Mouse (Mus musculus): ENCODE results near the gene Cmah. TPM values are rescaled to one million over a fixed set of nuclear protein-coding genes. Genes with fewer than 3 reads are reported as not detected.
"Not testable (repeated sequence)": the region's sequence is repeated elsewhere in the genome, so short reads cannot be mapped to it uniquely, and the experiment has no call there.

The Cmah gene
- total RNA-seq, 1 experiment from 2014 or later = 2.5 TPM

GRCm38 (mm10) chr13:24338343-24338861 lies 11.2 kb downstream of the Cmah start:
- peak; percentile 82 for ATAC-seq (replicated peaks; ENCODE audit: low read depth, poor library complexity, severe bottlenecking)

GRCm38 (mm10) chr13:24339907-24340306 lies 12.7 kb downstream of the Cmah start:
- ATAC-seq (replicated peaks; ENCODE audit: low read depth, poor library complexity, severe bottlenecking) = no peak

- no peak for ATAC-seq (replicated peaks; ENCODE audit: low read depth, poor library complexity, severe bottlenecking)
Observed at GRCm38 (mm10) chr13:24340462-24340861, 13.3 kb downstream of the Cmah start.

- peak; percentile 65 for ATAC-seq (replicated peaks; ENCODE audit: low read depth, poor library complexity, severe bottlenecking)
Observed at GRCm38 (mm10) chr13:24342091-24342490, 14.9 kb downstream of the Cmah start.

- no peak for ATAC-seq (replicated peaks; ENCODE audit: low read depth, poor library complexity, severe bottlenecking)
Observed at GRCm38 (mm10) chr13:24353004-24353403, 25.8 kb downstream of the Cmah start.

GRCm38 (mm10) chr13:24354751-24355150 lies 27.5 kb downstream of the Cmah start:
- no peak for ATAC-seq (replicated peaks; ENCODE audit: low read depth, poor library complexity, severe bottlenecking)

GRCm38 (mm10) chr13:24359181-24359580 lies 32.0 kb downstream of the Cmah start:
- no peak for ATAC-seq (replicated peaks; ENCODE audit: low read depth, poor library complexity, severe bottlenecking)

- no peak for ATAC-seq (replicated peaks; ENCODE audit: low read depth, poor library complexity, severe bottlenecking)
Observed at GRCm38 (mm10) chr13:24365191-24365590, 38.0 kb downstream of the Cmah start.

- ATAC-seq (replicated peaks; ENCODE audit: low read depth, poor library complexity, severe bottlenecking) = no peak
Observed at GRCm38 (mm10) chr13:24372893-24373599, 45.8 kb downstream of the Cmah start.

GRCm38 (mm10) chr13:24374606-24375005 lies 47.4 kb downstream of the Cmah start:
- not testable (repeated sequence) for ATAC-seq (replicated peaks; ENCODE audit: low read depth, poor library complexity, severe bottlenecking)

GRCm38 (mm10) chr13:24375320-24376203 lies 48.4 kb downstream of the Cmah start:
- peak; percentile 60 for ATAC-seq (replicated peaks; ENCODE audit: low read depth, poor library complexity, severe bottlenecking)

- ATAC-seq (replicated peaks; ENCODE audit: low read depth, poor library complexity, severe bottlenecking) = peak; percentile 96
Observed at GRCm38 (mm10) chr13:24380713-24381112, 53.5 kb downstream of the Cmah start.

- ATAC-seq (replicated peaks; ENCODE audit: low read depth, poor library complexity, severe bottlenecking) = no peak
Observed at GRCm38 (mm10) chr13:24383885-24384284, 56.7 kb downstream of the Cmah start.

GRCm38 (mm10) chr13:24391892-24392291 lies 64.7 kb downstream of the Cmah start:
- ATAC-seq (replicated peaks; ENCODE audit: low read depth, poor library complexity, severe bottlenecking) = no peak

- peak; percentile 52 for ATAC-seq (replicated peaks; ENCODE audit: low read depth, poor library complexity, severe bottlenecking)
Observed at GRCm38 (mm10) chr13:24392655-24393054, 65.5 kb downstream of the Cmah start.

- ATAC-seq (replicated peaks; ENCODE audit: low read depth, poor library complexity, severe bottlenecking) = peak; percentile 87
Observed at GRCm38 (mm10) chr13:24393055-24393454, 65.9 kb downstream of the Cmah start.

- ATAC-seq (replicated peaks; ENCODE audit: low read depth, poor library complexity, severe bottlenecking) = no peak
Observed at GRCm38 (mm10) chr13:24395815-24396214, 68.6 kb downstream of the Cmah start.

- no peak for ATAC-seq (replicated peaks; ENCODE audit: low read depth, poor library complexity, severe bottlenecking)
Observed at GRCm38 (mm10) chr13:24397181-24397580, 70.0 kb downstream of the Cmah start.

GRCm38 (mm10) chr13:24398488-24398887 lies 71.3 kb downstream of the Cmah start:
- ATAC-seq (replicated peaks; ENCODE audit: low read depth, poor library complexity, severe bottlenecking) = no peak

GRCm38 (mm10) chr13:24401821-24402220 lies 74.6 kb downstream of the Cmah start:
- ATAC-seq (replicated peaks; ENCODE audit: low read depth, poor library complexity, severe bottlenecking) = not testable (repeated sequence)

- ATAC-seq (replicated peaks; ENCODE audit: low read depth, poor library complexity, severe bottlenecking) = peak; percentile 76
Observed at GRCm38 (mm10) chr13:24403054-24403453, 75.8 kb downstream of the Cmah start.

All from common myeloid progenitor, adult 5-6 weeks (primary cell).